16 mouse cellular contexts compared by ENCODE assay signal in the genomic region with DNA sequence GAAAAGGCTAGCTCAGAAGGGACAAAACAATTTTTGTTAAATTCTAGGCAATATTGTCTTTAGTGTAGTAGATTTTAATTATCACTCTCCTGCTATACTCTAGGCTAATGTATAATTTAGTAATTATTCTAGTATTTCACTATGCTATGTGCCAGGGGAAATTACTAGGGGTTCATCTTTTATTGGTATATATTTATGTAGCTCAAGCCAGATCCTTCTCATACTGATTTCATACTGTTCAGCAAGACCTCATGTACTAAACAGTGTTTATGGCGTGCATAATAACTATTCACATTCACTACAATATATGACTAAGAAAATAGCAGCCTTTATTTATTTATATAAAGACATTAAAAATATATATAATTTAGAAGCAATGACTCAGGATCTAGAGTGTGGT.
"Had no signal": no experiment of that assay in that cellular context is flagged by ENCODE, and none has a peak within 500 bp of the region (broad histone marks: within the 10 kb centered on the region; RNA-seq: fewer than 3 reads in every experiment).

No protein-coding gene starts in this region.

- H3K36me3 ChIP-seq: neural tube, embryonic 12.5 days; neural tube, embryonic 13.5 days; stomach, embryonic 15.5 days had no signal

- H3K4me1 ChIP-seq: neural tube, embryonic 12.5 days; neural tube, embryonic 13.5 days; stomach, embryonic 15.5 days had no signal

- H3K27me3 ChIP-seq: neural tube, embryonic 12.5 days; neural tube, embryonic 13.5 days; stomach, embryonic 15.5 days had no signal

- H3K9ac ChIP-seq: neural tube, embryonic 12.5 days; neural tube, embryonic 13.5 days; stomach, embryonic 15.5 days had no signal

- H3K27ac ChIP-seq: neural tube, embryonic 12.5 days; neural tube, embryonic 13.5 days; stomach, embryonic 15.5 days; stomach, postnatal 0 days had no signal

- H3K4me2 ChIP-seq: neural tube, embryonic 12.5 days; neural tube, embryonic 13.5 days; stomach, embryonic 15.5 days had no signal

- DNase-seq: retina, postnatal 1 day; right cerebral cortex, adult 18-20 months; right cerebral cortex, postnatal 14 days; right cerebral cortex, postnatal 25 days; right cerebral cortex, postnatal 4 days; spleen, adult 18-20 months; thymus, adult 18-20 months; thymus, adult 2 months; thymus, postnatal 14 days; thymus, postnatal 25 days; thymus, postnatal 36 days; thymus, postnatal 4 days had no signal

- H3K9me3 ChIP-seq: neural tube, embryonic 12.5 days; neural tube, embryonic 13.5 days; stomach, embryonic 15.5 days had no signal

- H3K4me3 ChIP-seq: neural tube, embryonic 12.5 days; neural tube, embryonic 13.5 days; stomach, embryonic 15.5 days had no signal
